Mouse (Mus musculus) naive thymus-derived CD4-positive, alpha-beta T cell, adult 2 months (primary cell): Measurements from ENCODE around the gene 6030452D12Rik.

Experiments
- DNase-seq: peaks from one replicate; pipeline ENCODE4 v3.0.0-alpha.2; 2011; ENCODE audit warnings: low read depth

6030452D12Rik gene

DNA sequence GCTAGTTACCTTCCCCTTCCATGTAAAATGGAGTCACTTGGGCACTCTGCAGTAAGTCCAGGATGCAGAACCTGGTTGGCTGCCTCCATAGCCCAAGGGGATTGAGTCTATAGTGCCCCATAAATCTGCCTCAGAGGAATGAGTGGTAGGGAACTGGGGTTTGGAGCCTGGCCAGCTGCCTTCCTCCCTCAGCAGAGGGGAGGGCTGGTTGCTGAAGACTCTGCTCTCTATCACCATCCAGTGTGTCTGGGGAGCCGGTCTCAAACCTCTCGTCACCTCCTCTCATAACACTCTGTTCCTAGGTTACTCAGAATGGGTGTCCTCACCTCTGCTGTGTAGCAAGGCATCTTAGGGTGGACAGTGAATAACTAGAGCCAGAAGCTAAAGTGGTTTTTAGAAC, 16.3 kb downstream of the 6030452D12Rik start:
- DNase-seq, result no peak

DNA sequence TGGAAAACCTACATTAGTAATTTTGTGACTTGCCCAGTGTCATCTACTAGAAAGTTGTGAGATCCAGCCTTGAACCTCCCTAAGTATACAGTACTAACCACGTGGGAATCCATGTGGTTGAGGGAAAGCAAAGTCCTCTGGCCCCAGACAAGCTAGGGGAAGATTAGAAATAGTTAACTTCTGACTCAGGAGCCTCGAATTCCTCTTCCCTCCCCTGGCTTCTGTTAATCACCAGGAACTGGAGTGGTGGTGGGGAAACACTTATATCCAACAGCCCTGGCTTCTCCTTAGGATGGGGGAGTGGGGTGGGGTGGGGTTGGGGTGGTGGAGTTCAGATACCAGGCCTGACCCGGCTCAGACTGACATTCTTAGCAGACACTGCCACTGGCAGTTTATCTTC, 18.4 kb downstream of the 6030452D12Rik start:
- DNase-seq, result no peak

DNA sequence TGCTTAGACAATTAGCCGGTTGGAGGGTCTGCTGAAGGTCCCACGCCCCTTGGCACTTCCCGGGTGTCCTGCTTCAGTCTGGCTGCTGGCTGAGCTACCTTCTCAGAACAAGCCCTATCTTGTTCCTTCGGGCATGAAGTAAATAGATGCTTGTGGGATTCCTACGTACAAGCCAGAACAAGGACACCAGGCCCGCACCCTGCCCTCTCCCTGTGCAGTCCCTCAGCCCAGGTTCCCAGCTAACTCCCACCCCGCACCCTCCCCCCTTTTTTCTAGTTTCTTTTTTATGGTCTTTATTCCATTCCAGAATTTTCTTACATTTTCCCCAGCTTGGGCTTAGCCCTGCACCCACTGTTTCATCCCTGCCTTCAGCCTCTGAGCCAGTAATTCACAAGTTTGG, 20.3 kb downstream of the 6030452D12Rik start:
- no peak for DNase-seq

DNA sequence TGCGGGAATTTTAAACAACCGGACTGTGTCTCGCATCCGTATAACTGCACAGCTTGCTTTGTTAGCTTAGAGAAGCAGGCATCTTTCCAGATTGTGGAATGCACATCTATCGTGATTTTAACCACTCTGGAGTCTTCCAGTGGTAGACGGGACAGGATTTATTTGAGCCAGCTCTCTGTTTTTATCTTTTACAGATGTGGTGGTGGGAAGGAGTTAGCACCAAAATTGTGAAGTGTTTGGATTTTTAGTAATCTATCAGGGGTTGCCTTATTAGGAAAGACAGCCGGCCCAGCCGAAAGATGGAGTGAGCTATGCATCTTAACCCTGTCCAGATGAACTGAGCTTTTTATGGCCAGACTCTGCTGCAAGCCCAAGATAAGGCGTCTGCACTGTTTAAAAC, 21.5 kb downstream of the 6030452D12Rik start:
- no peak for DNase-seq

DNA sequence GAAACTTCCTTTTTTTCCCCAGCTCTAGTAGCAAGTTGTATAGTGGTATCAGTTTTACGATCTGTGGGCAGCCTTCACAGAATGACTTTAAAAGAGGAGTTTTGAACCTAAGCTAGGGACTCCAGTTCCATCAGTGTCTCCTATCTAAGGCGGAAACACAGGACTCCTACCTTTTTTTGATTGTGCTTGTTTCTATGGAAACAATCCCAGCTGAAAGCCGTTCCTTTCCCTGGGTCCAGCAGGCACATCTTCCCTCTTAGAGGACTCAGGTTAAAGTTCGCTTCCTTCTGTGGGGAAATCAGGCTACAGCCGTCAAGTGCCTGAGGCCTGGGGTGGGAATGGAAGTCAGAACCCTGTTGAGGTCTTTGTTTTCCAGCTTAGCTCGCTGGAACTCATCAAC, 26.4 kb downstream of the 6030452D12Rik start:
- DNase-seq, result no peak

DNA sequence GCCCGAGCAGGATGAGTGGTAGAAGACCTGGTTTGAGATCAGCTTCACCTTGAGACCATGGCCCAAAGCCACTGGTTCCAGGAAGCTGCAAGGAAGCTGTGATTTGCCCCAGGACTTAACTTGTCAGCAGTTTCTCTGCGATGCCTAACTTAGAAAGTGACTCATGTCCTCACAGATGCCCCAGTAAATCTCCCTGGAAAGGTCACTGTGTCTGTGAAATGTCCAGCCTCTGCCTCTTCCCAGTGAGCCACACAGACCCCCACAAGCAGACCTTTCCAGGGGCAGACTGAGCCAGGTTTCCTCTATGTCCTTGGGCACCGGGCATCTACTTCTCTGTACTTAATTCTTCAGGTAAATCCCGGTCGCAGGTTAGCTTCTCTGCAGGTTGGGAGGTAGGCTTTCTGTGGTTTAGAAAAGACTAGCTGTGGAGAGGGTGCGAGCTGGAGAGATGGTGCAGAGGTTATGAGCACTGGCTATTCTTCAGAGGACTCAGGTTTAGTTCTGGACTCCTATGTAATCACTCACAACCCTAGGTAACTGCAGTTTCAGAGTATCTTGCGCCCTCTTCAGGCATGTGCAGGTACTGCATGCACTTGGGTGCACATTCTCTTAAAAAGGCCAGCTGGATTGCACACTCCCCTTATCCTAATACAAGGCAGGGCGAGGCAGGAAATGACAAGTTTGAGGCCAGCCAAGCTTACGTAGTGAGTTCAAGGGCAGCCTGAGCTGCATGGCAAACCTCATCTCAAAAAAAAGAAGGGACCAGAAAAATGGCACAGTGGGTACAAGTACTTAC, 27.1 kb downstream of the 6030452D12Rik start:
- peak; percentile 27 for DNase-seq

DNA sequence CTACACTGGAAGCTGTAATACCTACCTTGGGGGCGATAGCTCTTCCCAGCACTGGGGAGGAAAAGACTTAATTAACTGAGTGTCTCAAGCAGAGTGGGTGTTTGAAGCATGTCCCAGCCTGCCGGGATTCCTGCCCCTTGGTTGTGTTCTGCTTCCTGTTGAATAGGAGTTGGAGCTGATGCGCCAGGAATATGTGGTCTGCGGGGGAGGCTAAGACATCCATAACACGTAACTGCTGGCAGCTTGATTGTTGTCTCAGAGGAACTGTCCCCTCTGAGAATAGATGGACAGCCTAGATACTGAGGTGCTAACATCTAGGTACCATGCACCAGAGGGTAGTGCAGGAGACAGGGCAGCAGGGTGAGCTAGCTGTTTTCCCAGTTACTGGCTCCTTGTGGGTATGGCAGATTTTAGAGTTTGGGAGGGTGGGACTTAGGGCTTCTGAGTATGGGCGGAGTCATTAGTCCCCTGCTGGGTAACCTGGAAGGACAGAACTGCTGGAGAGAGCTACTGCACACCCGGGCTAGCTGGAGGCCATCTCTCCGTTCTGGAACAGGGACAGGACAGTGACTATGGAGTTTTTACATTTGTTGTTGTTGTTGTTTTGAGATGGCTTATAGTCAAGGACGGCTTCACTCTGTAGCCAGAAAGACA, 28.4 kb downstream of the 6030452D12Rik start:
- no peak for DNase-seq

DNA sequence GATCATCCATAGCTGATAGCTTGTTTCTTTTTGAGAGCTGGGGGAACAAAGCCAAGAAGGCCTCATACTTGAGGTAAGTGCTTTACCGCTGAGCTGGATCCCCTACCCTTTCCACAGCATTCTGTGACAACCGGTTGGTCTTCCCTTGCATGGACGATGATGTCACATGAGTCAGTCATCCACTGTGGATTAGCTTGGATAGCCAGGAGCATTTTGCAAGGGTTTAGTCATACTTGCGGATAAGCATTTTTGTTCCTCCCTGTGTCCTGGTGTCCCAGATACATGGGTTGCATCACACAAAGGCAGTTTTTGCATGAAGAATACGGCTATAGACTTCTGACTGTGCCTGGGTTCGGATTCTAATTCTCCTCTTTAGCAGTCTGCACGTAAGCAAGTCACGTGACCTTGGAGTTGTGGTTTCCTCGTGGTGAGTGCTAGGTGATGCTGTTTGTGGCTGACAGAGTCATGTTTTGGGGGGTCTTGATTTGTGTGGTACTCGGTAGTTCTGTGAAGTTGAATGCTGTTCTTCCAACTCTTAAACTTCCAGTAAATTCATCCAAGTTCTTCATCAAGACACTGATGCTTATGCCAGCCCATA, 29.7 kb downstream of the 6030452D12Rik start:
- DNase-seq, result no peak

DNA sequence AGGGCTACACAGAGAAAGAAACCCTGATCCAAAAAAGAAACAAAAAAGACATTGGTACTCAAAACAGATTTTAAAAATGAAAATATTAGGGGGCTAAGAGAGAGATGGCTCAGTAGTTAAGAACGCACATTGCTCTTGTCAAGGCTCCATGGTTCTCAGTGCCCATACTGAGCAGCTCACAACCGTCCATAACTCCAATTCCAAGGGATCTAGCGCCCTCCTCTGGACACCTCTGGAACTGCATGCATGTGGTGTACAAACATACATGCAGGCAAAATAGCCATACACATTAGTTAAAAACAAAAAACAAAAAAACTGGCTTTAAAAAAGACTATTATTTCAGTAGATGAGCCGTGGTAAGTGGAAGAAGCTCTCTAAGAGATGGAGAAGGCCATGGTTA, 30.2 kb downstream of the 6030452D12Rik start:
- DNase-seq, result peak; percentile 29

DNA sequence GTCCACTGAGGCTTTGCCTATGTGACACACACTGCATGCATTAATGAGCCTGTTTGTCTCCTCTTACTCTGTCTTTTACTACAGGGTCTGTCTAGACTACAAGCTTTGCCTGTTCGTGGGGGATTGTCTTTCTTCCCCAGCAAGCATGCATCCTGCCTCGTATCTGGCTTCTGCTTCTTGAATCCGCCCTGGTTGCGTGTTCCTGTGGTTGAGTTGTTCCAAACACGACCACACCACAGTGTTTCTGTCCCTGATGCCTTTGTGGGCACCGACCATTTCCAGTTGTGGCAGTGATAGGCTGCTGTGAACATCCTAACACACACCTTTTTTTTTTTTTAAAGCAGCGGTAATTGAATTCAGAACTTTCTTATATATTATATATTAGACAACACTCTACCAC, 33.4 kb downstream of the 6030452D12Rik start:
- no peak for DNase-seq

DNA sequence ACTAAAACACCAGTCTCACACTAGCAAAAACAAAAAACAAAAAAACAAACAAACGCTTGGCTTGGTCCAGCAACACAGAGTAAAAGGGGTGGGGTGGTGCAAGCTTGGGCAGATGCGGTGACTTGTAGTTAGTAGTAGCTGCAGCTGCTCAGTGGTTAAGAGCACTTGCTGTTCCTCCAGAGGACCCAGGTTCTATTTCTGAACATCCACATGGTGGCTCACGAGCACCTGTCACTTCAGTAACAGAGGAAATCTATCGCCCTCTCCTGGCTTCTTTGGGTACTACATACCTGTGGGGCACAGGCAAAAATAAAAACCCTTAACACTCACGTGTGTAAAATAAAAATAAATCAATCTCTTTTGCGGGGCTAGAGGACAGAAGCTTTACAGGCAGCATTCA, 34.1 kb downstream of the 6030452D12Rik start:
- peak; percentile 77 for DNase-seq

DNA sequence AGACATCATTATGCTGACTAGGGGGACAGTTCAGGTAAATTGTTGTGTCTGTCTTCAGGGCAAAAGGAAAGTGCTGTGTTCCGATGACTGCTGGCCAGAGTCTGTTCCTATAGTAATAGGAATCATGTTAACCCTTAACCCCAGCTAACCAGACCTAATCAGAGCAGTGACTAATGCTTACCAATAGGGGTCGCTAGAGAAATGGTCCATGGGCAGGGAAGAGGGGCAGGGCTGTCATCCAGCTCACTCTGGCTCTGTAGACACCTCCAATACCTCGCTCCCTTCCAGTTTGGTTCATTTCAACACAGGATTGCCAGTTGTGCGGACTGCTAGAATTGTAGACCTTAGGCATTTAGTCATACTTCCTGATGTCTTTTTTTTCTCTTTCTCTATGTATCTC, 35.1 kb downstream of the 6030452D12Rik start:
- DNase-seq, result peak; percentile 27

DNA sequence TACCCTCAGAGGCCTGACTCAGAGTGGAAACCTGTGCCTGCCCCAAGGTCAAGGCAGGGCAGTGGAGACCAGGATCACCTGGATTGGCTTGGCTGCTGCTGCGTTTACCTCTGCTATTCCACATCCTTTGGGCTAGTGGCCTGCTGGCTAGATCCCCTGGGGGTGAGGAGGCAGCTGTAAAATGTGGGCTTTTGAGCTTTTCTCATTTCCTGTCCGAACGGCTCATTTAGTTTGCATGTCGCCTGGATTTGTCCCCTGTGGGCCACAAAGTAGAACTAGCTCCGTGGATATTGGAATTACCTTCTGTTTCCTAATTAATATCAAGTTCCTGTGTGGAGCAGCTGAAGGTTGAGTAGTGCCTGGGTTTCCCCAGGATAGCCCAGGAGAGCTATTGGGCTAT, 38.9 kb downstream of the 6030452D12Rik start:
- DNase-seq, result no peak

DNA sequence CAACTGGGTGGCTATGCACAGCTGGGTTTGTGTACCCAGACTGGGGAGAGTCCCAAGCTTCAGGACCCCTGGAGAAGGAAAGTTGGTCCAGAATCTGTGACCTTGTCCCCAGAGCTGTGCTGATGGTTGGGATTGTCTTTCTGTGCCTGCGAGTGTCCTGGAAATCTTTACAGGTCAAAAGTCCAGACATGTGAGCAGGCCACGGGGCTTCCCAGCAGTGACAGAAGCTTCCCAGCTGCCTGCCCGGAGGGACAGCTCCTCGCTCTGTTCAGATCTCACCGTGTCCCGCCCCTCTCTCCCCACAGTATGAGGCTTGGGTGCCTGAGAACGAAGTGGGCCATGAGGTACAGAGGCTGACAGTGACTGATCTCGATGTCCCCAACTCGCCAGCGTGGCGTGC, 40.7 kb downstream of the 6030452D12Rik start:
- DNase-seq, result no peak

DNA sequence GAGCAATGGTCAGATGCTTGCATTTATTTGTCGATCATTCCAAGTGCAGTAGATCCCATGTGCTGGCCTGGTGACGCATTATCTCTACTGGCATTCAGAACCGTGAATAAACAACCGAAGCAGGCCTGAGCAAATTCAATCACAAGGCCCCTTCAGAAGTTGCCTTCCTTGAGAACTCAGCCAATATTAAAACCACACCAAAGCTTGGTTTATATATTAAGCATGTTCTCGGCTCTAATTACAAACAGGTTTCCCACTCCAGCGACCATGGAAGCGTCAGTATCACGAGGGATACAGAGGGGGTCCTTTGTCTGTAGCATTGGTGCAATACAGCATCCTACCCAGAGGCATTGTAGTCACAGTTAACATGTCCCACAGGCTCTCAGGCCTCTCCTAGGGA, 42.7 kb downstream of the 6030452D12Rik start:
- DNase-seq, result no peak

DNA sequence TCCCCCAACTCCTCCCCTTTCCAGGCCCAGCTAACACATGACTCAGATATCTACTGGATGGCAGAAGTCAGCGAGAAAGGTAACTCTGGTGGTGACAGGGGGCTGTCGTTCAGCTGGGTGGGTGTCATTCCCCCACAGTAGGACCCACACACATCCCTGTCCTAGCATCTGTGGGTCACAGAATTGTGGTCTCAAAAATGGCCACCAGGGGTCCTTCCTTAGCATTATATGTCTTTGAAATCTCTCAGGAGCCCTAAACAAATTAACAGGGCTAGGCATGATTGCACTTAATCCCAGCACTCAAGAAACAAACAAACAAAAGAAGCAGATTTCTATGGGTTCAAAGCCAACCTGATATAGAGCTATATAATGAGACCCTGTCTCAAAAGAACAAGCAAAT, 44.8 kb downstream of the 6030452D12Rik start:
- peak; percentile 53 for DNase-seq

DNA sequence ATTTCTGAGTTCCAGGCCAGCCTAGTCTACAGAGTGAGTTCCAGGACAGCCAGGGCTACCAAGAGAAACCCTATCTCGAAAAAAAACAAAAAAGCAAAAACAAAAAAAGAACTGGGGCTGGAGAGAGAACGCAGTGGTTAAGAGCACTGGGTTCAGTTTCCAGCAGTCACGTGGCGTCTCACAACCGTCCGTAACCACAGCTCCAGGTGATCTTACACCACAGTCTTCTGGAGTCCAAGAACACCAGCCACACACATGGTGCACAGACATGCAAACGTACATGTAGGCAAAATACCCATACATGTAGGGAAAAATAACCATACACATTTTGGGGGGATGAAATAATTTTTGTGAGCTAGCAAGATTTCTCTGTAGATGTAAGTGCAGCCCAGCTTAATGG, 46.4 kb downstream of the 6030452D12Rik start:
- DNase-seq, result no peak

DNA sequence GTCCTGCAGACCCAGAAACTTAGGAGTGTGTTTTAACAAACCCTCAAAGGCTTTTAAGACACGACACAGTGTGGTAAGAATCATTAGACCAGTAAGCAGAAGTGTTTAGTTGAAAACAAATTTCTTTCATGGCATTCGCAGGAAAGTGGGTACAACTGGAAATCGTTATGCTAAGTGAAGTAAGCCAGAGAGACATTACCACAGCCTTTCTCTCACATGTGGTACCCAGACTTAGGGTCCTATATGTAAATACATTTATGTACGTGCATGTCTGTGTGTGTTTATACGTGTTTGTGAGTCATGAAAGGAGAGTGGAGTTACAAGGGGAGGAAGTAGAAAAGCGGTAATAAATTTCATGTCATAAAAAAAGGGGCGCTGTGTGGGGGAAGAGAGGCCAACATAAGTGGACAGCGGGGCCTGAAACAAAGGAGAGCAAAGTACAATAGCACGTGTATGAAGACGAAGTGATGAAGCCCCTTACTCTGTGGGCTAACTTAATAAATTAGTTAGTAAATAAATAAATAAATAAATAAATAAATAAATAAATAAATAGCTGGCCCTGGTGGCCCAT, 48.1 kb downstream of the 6030452D12Rik start:
- DNase-seq, result no peak

DNA sequence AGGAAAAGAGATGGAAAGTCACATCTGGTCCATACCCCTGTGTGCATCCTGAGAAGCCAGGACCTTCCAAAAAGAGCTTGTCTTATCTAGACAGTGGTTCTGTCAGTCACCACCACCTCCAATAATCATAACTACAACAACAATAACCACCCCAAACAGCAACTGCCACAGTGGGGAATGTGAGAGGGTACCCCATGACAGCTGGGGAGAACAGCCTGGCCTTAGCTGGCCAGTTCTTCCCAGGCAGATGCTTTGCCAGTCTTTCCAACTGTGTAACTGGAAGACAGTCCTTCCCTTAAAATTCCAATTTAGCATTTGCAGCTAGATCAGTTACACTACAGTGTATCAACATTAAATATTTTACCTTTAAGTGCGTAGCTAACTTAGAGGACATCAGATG, 50.6 kb downstream of the 6030452D12Rik start:
- no peak for DNase-seq

DNA sequence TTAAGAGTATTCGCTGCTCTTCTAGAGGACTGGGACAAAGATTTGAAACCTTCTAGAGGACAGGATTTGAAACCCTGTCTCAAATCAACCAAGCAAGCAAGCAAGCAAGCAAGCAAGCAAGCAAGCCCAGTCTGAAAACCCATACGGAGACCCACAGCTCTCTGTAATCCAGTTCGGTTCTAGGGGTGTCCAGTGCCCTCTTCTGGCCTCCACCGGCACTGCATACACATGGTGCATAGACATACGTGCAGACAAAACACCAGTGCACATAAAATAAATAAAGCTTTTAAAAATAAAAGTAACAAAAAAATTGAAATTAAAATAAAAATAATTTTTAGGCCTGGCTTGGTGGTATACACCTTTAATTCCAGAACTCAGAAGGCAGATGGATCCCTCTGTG, 53.7 kb downstream of the 6030452D12Rik start:
- no peak for DNase-seq

DNA sequence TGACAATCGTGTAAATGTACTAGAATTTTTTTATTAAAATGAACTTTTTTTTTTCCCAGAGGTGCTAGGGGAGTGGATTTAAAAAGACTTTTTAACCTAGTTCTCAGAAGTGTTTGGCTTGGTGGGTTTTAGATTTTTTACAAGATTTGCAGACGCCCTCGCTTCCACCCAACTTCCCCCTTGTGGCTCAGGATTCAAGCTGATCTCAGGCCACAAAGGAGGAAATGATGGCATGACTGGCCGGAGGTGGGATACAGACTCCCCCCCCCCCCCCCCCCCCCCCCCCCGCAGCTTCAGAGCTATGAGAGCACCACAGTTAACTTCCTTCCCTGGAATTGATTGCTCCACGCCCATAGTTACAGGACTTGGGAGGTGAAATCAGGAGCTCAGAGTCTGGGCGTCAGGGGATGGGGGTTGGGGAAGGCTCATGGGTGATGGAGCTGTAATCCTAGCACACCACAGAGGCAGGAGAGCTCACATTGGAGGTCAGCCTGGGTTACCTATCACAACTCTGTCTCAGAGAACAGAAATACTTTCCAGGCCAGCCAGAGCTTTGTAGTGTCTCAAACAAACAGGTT, 55.8 kb downstream of the 6030452D12Rik start:
- DNase-seq, result no peak
